Mouse (Mus musculus) bone marrow, adult 2 months (tissue): ENCODE results near the gene Bckdhb.

ENCODE experiments used
- CTCF ChIP-seq: fragments of 200-500 bp; IDR thresholded peaks from 2 replicates; pipeline ENCODE4 v1.5.1; 2011; ENCODE audit warnings: low read length, control low read depth; ENCODE audit not compliant: control insufficient read depth, insufficient read depth
- POLR2A ChIP-seq: fragments of 200-500 bp; IDR thresholded peaks from 2 replicates; pipeline ENCODE4 v1.6.1; 2011; ENCODE audit warnings: low read depth, mild to moderate bottlenecking, control low read depth, low read length, borderline replicate concordance; ENCODE audit not compliant: control insufficient read depth

GRCm38 (mm10) chr9:84044136-84044535, 119.2 kb downstream of the Bckdhb start:
- no peak for TF ChIP-seq CTCF
- TF ChIP-seq POLR2A = no peak
